Mouse (Mus musculus): Measurements from ENCODE around the gene Cbwd1.
"Not testable (repeated sequence)": the region's sequence is repeated elsewhere in the genome, so short reads cannot be mapped to it uniquely, and the experiment has no call there.

Gene Cbwd1

DNA sequence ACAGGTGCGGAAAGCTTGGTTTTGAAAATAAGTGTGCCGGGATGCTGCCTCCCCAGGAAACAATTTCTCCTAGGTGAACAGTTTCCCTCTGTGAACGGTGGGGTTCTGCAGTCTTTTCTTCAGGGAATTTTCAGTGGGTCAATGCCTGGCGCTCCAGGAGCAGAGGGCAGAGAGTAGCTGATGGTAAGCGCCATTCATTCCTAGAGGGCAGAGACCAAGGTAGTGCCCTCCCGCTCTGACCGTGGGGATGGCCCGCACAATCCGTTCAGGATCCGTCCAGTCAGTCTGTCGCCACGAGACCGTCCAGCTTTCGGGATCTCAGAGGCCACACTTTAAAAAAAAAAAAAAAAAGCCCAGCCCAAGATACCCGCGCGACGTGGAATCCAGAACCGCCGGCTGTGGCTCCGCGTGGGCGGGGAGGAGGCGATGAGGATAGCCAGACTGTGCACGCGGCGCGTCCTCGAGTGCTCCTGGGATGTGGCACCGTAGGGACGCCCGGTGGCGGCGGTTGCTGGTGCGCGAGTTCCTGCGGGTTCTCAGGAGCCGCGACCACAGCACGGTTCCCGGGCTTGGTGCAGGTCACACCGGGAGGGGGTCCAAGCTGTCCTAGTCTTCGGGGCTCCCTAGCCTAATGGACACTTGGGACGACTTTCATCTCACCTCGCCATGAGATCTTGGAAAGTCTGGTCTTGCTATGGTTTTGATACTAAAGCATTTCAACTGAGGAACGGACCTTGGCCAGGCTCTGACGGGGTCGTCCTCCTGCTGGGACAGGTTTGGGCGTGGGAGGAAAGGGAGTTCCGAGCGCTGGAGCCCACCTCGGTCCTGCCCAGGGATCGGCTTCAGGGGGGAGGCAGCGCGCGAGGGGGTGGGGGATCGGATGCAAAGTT lies 64.2 kb downstream of the Cbwd1 start:
- peak in 1 of 2 experiments; percentile 9 for DNase-seq (ENCODE audit: low spot score in 2 of 2)

- no peak for DNase-seq (ENCODE audit: low spot score in 2 of 2)
These were observed 64.9 kb downstream of the Cbwd1 start for GRCm38 (mm10) chr19:24896536-24896935.

- DNase-seq (ENCODE audit: low spot score in 2 of 2), result no peak
These were observed 74.5 kb downstream of the Cbwd1 start for GRCm38 (mm10) chr19:24886888-24887287.

DNA sequence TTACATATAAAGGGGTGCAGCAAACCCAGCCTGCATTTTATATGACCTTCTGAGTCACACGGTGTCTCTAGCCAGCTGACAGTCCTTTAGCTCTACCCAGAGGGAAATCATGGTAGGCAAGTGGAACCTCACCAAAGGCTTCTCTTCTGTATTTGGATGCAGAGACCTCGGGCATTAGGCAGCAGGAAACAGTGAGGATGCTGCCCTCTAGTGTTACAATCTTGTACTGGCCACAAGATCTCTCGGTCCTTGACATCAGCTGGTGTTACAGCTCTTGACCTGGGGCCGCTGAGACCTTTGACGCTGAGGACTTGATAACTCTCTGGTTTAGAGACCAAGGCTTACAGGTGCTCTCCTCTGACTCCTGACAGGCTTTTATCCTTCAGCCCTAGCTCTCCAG lies 75.9 kb downstream of the Cbwd1 start:
- peak in 1 of 2 experiments; percentile 19 for DNase-seq (ENCODE audit: low spot score in 2 of 2)

GRCm38 (mm10) chr19:24881237-24881636 lies 80.2 kb downstream of the Cbwd1 start:
- no peak for DNase-seq (ENCODE audit: low spot score in 2 of 2)

- not testable (repeated sequence) for DNase-seq (ENCODE audit: low spot score in 2 of 2)
These were observed 86.1 kb downstream of the Cbwd1 start, which contains the start of gene Gm10053 for GRCm38 (mm10) chr19:24875129-24875870. Gene Gm10053 (plus strand): TSS chr19:24875686.

DNA sequence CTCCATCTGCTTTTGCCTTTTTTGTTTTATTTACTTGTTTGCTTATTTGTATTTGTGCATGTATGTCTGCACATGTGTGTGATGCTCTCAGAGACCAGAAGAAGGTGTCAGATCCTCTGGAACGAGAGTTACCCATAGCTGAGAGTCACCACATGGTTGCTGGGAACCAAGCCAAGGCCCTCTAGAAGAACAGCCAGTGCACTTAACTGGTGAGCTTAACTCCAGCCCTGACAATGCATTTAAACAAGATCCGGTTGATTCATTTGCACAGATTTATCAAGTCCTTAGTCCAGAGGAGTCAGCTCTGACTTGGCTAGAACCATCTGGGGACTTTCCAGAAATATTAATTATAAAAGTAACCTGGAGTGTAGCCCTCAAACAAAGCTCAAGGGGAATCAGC lies 87.5 kb downstream of the Cbwd1 start:
- no peak for DNase-seq (ENCODE audit: low spot score in 2 of 2)

- DNase-seq (ENCODE audit: low spot score in 2 of 2), result peak; percentile 20 to 41
These were observed 90.3 kb downstream of the Cbwd1 start for GRCm38 (mm10) chr19:24871037-24871635.
